Mouse (Mus musculus): ENCODE measurements around the gene Rpl21.

- TF ChIP-seq CTCF (IDR thresholded peaks at IDR 0.05; ENCODE audit: low read depth, low read length), result no peak
- no peak for TF ChIP-seq POLR2A (IDR thresholded peaks at IDR 0.05; ENCODE audit: borderline replicate concordance, low read depth, low read length)
Observed at GRCm38 (mm10) chr5:146865511-146865910, 32.8 kb downstream of the Rpl21 start.

Data from bone marrow macrophage, adult 2 months (primary cell).